Mouse (Mus musculus): ENCODE data around the gene Fbp1. TPM values are rescaled to one million over a fixed set of nuclear protein-coding genes. Genes with fewer than 3 reads are reported as not detected.
A peak's percentile ranks its signal among the peaks of the same experiment; 100 is the strongest.
"Not testable (repeated sequence)": the region's sequence is repeated elsewhere in the genome, so short reads cannot be mapped to it uniquely, and the experiment has no call there.

Fbp1 gene
- total RNA-seq, 2 experiments from 2014 or later, result 0.70 to 1.3 TPM

GRCm38 (mm10) chr13:62855396-62856304 is 32.4 kb downstream of the Fbp1 start:
- DNase-seq (ENCODE audit: low spot score in 2 of 2), result no peak

DNA sequence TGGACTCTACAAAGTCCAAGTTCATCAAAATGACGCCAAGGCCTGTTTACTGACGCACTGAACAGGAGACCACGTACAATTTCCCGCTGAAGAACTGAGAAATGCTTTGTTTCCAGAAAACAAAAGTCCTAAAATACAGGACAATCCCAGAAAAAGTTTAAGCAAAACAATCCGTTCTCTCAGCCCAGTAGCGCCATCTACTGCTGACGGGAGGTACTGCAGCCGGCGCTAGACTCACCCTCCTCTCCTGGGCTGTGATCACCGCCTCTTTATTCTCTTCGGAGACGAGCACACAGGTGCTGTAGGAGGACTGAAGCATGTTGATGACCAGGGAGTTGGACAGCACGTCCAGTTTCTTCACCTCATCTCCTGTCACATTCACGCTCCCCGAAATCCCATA is 33.4 kb downstream of the Fbp1 start:
- DNase-seq (ENCODE audit: low spot score in 2 of 2), result peak; percentile 61 to 85

DNA sequence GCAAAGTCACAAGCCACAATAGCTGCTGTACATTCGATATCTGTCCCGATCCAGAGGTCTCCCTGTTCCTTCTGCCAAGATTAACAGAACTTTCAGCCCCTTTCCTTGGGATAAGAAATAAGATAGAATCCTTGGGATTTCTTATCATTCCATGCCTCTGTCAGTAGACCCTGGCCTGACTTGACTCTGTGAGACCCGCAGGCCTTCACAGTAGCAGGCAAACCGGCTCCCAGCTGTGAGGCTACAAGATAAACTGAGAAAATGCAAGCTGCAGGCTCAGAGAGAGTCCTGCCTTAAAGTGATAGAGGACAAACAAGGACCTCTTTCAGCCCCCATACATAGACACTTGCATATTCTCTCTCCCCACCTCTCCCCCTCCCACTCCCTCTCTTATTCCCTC is 54.7 kb downstream of the Fbp1 start:
- DNase-seq (ENCODE audit: low spot score in 2 of 2), result no peak

DNA sequence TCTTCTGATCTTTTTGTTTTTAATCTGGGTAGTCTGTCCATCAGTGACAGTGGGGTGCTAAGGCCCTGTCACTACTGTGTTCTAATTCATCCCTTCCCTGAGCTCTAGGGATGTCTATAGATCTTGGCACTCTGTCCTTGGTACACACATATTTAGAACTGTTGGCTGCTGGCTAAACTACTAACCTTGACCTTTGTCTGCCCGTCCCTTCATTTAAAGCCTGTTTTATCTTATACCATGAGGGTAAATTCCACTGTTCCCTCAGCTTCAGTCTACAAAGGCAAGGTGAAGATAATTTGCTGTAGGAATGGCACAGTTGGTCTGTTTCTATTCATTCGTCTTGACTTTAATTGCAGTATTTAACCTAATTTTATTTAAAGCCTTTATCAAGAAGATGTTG is 55.8 kb downstream of the Fbp1 start:
- no peak for DNase-seq (ENCODE audit: low spot score in 2 of 2)

DNA sequence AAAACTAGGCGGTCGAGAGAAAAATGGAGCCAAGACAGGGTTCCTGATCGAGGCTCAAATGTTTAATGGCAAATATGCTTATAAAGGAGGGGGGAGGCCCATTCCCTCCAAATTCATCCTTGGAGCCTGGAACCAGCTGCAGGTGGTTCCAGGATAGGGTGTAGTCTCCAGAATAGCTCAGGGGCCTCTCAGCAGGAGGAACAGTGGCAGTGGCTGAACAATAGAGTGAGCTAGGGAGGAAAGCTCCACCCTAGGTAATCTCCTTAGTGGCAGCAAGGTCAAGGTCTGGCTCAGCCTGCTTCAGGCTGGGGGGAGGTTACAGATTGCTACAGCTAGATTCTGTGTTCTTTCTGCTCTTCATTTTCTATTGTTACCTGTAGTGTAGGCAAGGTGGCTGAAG is 72.4 kb downstream of the Fbp1 start:
- DNase-seq (ENCODE audit: low spot score in 2 of 2), result not testable (repeated sequence)

Other genes starting within 250 kb of the Fbp1 start
- 10 to 100 TPM; 14.8 to 15.7 TPM for gene Platr25, start 127.6 kb downstream of the Fbp1 start, total RNA-seq (2021)
- gene Gm5141, start 102.5 kb downstream of the Fbp1 start, total RNA-seq (2021), result 1 to 10 TPM; 4.1 to 5.8 TPM
- not detected for gene Fbp2, start 29.9 kb downstream of the Fbp1 start, total RNA-seq (2021)
- gene 2010111I01Rik, start 76.6 kb upstream of the Fbp1 start, total RNA-seq (2021), result 100 to 1,000 TPM; 104 to 111 TPM